Mouse (Mus musculus) adrenal gland, postnatal 36 days (tissue): ENCODE measurements at regions not wholly inside any gene's neighbourhood (a gene's known extent, or its start where the extent isn't known, plus 50 kb on each side); places are given as distances from the start of the nearest gene placed in this dataset.
A peak's percentile ranks its signal among the peaks of the same experiment; 100 is the strongest.

Source experiments
- DNase-seq, 2 experiments: peaks; one replicate each; pipeline ENCODE4 v3.0.0; 2021; ENCODE audit warnings: mixed read lengths in 1 of 2

DNA sequence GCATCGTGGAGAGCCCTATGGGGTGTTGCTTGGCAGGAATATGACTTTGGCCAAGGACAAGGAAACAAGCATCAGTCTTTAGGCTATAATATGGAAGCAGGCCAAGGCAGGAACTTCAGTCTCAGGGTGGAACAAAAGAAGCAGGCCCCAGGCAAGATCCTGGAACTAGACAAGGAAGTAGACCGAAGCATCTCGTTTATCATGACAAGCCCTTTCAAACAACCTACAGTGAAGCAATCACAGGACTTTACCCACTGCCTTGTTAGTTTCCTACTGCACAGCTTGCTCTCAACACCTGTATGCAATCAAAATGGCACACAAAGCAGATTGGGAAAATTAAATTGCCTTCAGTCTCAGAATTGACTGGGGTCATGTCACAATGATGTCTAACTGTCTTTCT is 163.2 kb upstream of the Gulp1 start:
- DNase-seq: no peak

DNA sequence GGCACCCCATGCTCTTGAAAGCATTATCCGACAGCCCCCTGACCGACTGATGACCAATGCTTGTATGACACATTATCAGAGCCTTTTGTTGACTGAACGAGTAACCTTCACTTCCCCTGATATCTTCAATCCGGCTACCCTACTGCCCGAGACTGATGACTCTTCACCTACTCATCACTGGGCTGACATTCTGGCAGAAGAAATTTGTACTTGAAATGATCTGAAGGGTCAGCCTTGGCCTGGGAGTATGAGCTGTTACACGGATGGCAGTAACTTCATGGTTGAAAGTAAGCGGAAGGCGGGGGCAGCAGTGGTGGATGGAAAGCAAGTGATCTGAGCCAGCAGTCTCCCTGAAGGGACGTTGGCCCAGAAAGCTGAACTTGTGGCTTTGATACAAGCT is 159.2 kb upstream of the Gulp1 start:
- DNase-seq: peak; percentile 40 to 56

DNA sequence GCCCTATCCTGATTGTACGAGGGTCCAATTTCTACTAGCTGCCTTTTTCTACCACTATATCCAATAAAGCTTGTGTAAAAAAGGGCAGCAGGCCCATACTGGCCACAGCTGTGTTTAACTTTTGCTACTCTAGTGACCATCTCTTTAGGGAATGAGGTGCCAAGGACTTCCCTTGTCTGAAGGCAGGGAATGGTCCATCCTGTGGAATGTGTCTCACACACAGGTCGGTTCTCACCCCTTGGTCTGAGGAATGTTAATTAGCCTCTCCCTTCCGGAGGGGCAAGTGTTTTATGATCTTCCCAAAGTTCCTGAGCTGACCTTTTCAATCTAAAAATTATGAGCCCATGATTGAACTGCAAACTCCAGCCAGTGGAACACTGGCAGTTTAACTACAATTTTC is 155.8 kb upstream of the Gulp1 start:
- DNase-seq: no peak

GRCm38 (mm10) chr1:44398066-44398465 is 153.2 kb upstream of the Gulp1 start:
- DNase-seq: no peak

DNA sequence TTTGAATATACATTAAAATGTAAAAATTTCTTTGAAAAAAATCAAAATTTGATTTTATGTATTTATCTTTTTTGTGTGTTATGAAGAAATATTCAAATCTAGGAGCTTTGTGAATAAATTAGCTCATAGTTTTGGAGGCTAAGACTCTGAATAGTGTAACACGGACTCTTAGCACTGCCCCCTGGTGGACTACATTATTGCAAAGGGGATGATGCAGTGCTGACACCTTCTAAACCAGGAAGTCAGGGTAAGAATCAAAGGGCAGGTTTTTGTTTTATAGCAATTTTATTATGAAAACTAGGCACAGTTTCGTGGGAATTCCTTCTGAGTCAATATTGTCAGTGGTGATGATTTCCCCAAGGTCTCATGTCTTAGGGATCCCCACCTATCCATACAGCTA is 113.5 kb upstream of the Gulp1 start:
- peak; percentile 18 to 25 for DNase-seq
